Comparison of ENCODE assay signal across 38 mouse cellular contexts in the genomic region with DNA sequence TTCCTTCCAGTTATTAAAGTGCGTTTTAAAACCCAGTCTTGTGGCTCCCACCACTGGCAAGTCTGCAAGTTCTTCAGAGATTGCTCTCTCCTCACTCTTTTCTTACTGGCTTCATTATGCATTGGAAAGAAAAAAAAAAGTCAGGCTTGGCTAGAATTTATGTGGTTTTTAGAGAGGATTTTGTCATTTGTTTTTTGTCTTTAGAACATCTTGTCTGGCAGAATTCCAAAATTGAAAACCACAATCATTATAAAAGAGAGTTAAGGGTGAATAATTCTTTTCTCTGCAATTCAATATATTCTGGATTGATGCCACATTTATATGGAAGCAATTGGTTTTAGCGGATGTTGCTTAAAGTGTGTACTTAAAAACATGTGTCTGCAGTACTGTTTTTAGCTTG. TPM values are rescaled to one million over a fixed set of nuclear protein-coding genes. Genes with fewer than 3 reads are reported as not detected.
DNase-seq lines count a peak whose midpoint lies in the region; ATAC-seq and TF ChIP-seq lines count a peak whose summit lies in the region.
"Had no signal": no experiment of that assay in that cellular context is flagged by ENCODE, and none has a peak within 500 bp of the region (broad histone marks: within the 10 kb centered on the region; RNA-seq: fewer than 3 reads in every experiment).

No protein-coding gene starts in this region.

- H3K9ac ChIP-seq in embryonic facial prominence, embryonic 13.5 days, result no peak overlapping the region
- H3K9ac ChIP-seq in lung, embryonic 14.5 days, result no peak overlapping the region
- H3K9ac ChIP-seq: heart, embryonic 12.5 days; hindbrain, embryonic 14.5 days; limb, embryonic 15.5 days; liver, embryonic 13.5 days; neural tube, embryonic 15.5 days had no signal

- no peaks in the 10 kb centered on the region; the same call in 1 of the 2 replicates for H3K27me3 ChIP-seq in embryonic facial prominence, embryonic 13.5 days
- no peaks in the 10 kb centered on the region for H3K27me3 ChIP-seq in embryonic facial prominence, embryonic 10.5 days (replicated peaks; ENCODE audit: low read depth, poor library complexity, severe bottlenecking)
- no peaks in the 10 kb centered on the region for H3K27me3 ChIP-seq in lung, embryonic 14.5 days (ENCODE audit: insufficient read depth, low read length)
- H3K27me3 ChIP-seq: heart, embryonic 12.5 days; limb, embryonic 15.5 days; liver, embryonic 13.5 days; neural tube, embryonic 15.5 days had no signal

- no peak overlapping the region for H3K4me3 ChIP-seq in embryonic facial prominence, embryonic 13.5 days
- no peak overlapping the region for H3K4me3 ChIP-seq in embryonic facial prominence, embryonic 10.5 days
- H3K4me3 ChIP-seq in lung, embryonic 14.5 days (ENCODE audit: low read depth, low read length), result no peak overlapping the region
- H3K4me3 ChIP-seq: forebrain, embryonic 10.5 days; gastrocnemius, adult 2 months; heart, embryonic 12.5 days; limb, embryonic 15.5 days; liver, embryonic 13.5 days; neural tube, embryonic 15.5 days had no signal

- no peak for DNase-seq in embryonic facial prominence, embryonic 10.5 days (ENCODE audit: low spot score)
- peak; percentile 31 for DNase-seq in lung, embryonic 14.5 days
- DNase-seq in lung, adult 18-20 months, result no peak
- peak; percentile 17 for DNase-seq in brain, embryonic 14.5 days (ENCODE audit: low read depth)
- DNase-seq in cerebellum, postnatal 14 days, result no peak
- no peak for DNase-seq in gastrocnemius, adult 18-20 months (ENCODE audit: low spot score)
- DNase-seq: adrenal gland, postnatal 14 days; cerebellum, adult 9-11 months; gastrocnemius, adult 2 months; gastrocnemius, postnatal 36 days; heart, adult 18-20 months; heart, postnatal 4 days; kidney, adult 11 months; kidney, postnatal 25 days; liver, embryonic 13.5 days; lung, adult 2 months; lung, postnatal 14 days; midbrain, embryonic 14.5 days; retina, postnatal 1 day; right cerebral cortex, postnatal 14 days had no signal

- no peak for TF ChIP-seq POLR2A in brain, embryonic 14.5 days (IDR thresholded peaks at IDR 0.05; ENCODE audit: borderline replicate concordance, extremely low read depth, insufficient read depth, insufficient read length, poor library complexity, severe bottlenecking)

- no peak overlapping the region for H3K4me2 ChIP-seq in embryonic facial prominence, embryonic 13.5 days
- no peak overlapping the region for H3K4me2 ChIP-seq in lung, embryonic 14.5 days
- H3K4me2 ChIP-seq: heart, embryonic 12.5 days; hindbrain, embryonic 14.5 days; limb, embryonic 15.5 days; liver, embryonic 13.5 days; neural tube, embryonic 15.5 days had no signal

- WGBS in embryonic facial prominence, embryonic 13.5 days, result 29% methylated on average over 2 of the region's 2 CpGs
- WGBS in embryonic facial prominence, embryonic 10.5 days, result 90% methylated on average over 2 of the region's 2 CpGs
- 48% methylated on average over 2 of the region's 2 CpGs for WGBS in lung, embryonic 14.5 days

- H3K9me3 ChIP-seq in embryonic facial prominence, embryonic 13.5 days, result no peaks in the 10 kb centered on the region
- H3K9me3 ChIP-seq in embryonic facial prominence, embryonic 10.5 days, result no peaks in the 10 kb centered on the region
- H3K9me3 ChIP-seq in lung, embryonic 14.5 days (ENCODE audit: low read depth, low read length), result no peaks in the 10 kb centered on the region
- H3K9me3 ChIP-seq: forebrain, embryonic 10.5 days; heart, embryonic 12.5 days; limb, embryonic 15.5 days; liver, embryonic 13.5 days; neural tube, embryonic 15.5 days had no signal

- H3K36me3 ChIP-seq in embryonic facial prominence, embryonic 13.5 days, result no peaks in the 10 kb centered on the region
- no peaks in the 10 kb centered on the region for H3K36me3 ChIP-seq in embryonic facial prominence, embryonic 10.5 days (replicated peaks)
- no peaks in the 10 kb centered on the region for H3K36me3 ChIP-seq in lung, embryonic 14.5 days (ENCODE audit: insufficient read depth)
- H3K36me3 ChIP-seq: forebrain, embryonic 10.5 days; heart, embryonic 12.5 days; limb, embryonic 15.5 days; liver, embryonic 13.5 days; neural tube, embryonic 15.5 days had no signal

- no peak overlapping the region for H3K27ac ChIP-seq in embryonic facial prominence, embryonic 13.5 days
- no peak overlapping the region for H3K27ac ChIP-seq in embryonic facial prominence, embryonic 10.5 days (replicated peaks)
- no peak overlapping the region for H3K27ac ChIP-seq in lung, embryonic 14.5 days (ENCODE audit: low read depth)
- H3K27ac ChIP-seq: forebrain, embryonic 10.5 days; gastrocnemius, adult 2 months; hindbrain, embryonic 14.5 days; limb, embryonic 15.5 days; liver, embryonic 13.5 days; neural tube, embryonic 15.5 days had no signal

- no peaks in the 10 kb centered on the region for H3K4me1 ChIP-seq in embryonic facial prominence, embryonic 13.5 days
- no peaks in the 10 kb centered on the region for H3K4me1 ChIP-seq in embryonic facial prominence, embryonic 10.5 days
- no peaks in the 10 kb centered on the region for H3K4me1 ChIP-seq in lung, embryonic 14.5 days (ENCODE audit: insufficient read depth)
- H3K4me1 ChIP-seq: forebrain, embryonic 10.5 days; heart, embryonic 12.5 days; limb, embryonic 15.5 days; liver, embryonic 13.5 days; neural tube, embryonic 15.5 days had no signal

- 0 out of 2 replicates have a peak, but pooled peaks have one; percentile 62 for ATAC-seq in embryonic facial prominence, embryonic 13.5 days (ENCODE audit: insufficient number of reproducible peaks, insufficient read depth, low FRiP score, low TSS enrichment, low read depth)
- no peak for ATAC-seq in lung, embryonic 14.5 days (ENCODE audit: insufficient read depth)
- no peak for ATAC-seq in cerebellum, adult (ENCODE audit: insufficient number of reproducible peaks, low FRiP score, low TSS enrichment)
- ATAC-seq: CD4-positive, CD25-positive, alpha-beta regulatory T cell, adult 4 months; inflammation-experienced regulatory T-cells, adult 6 months had no signal

- TF ChIP-seq CTCF in lung, embryonic 14.5 days (IDR thresholded peaks at IDR 0.05; ENCODE audit: low read depth), result no peak
- TF ChIP-seq CTCF in brain, embryonic 14.5 days (IDR thresholded peaks at IDR 0.05; ENCODE audit: borderline replicate concordance, extremely low read depth, insufficient read depth, insufficient read length), result no peak

RNA-seq across cellular contexts. Expression of a gene that starts 35.5 kb away (rescaled TPM):
- not detected in 2 replicates for polyA plus RNA-seq in embryonic facial prominence, embryonic 13.5 days (2015; fragmentation: Nextera tagmentation; extraction: Ambion mirVana)
- polyA plus RNA-seq in embryonic facial prominence, embryonic 10.5 days (2016; fragmentation: Nextera tagmentation; extraction: Ambion mirVana), result not detected in 2 replicates
- polyA plus RNA-seq in lung, embryonic 14.5 days (2014; fragmentation: Nextera tagmentation; extraction: Ambion mirVana), result not detected in 2 replicates
- polyA plus RNA-seq in brain, embryonic 14.5 days (2012; rRNA removed), result not detected in 2 replicates
- not detected for total RNA-seq in gastrocnemius, adult 18-20 months (2021)
- total RNA-seq: adrenal gland, postnatal 14 days; common myeloid progenitor, adult 5-6 weeks; gastrocnemius, adult 2 months; gastrocnemius, postnatal 36 days; heart, adult 18-20 months; heart, postnatal 4 days; layer of hippocampus, adult 18-20 months; layer of hippocampus, postnatal 14 days; left cerebral cortex, adult 8-10 months; left cerebral cortex, postnatal 36 days had no signal
- polyA plus RNA-seq: CD4-positive, CD25-positive, alpha-beta regulatory T cell, adult 4 months; forebrain, embryonic 10.5 days; heart, embryonic 12.5 days; heart, postnatal 0 days; hindbrain, embryonic 14.5 days; inflammation-experienced regulatory T-cells, adult 6 months; kidney, embryonic 14.5 days; limb, embryonic 15.5 days; liver, embryonic 13.5 days; lung, adult 2 months; midbrain, embryonic 14.5 days; neural tube, embryonic 15.5 days; small intestine, adult 2 months; stomach, embryonic 14.5 days had no signal

Comparison
In these comparisons a context has a peak if more than half of its experiments do, and no peak if none do; other contexts are left out.
1. DNase-seq: peak in lung, embryonic 14.5 days (single experiment) and brain, embryonic 14.5 days (single experiment); none in embryonic facial prominence, embryonic 10.5 days (single experiment), lung, adult 18-20 months (0 of 2), cerebellum, postnatal 14 days (0 of 2) and gastrocnemius, adult 18-20 months (single experiment).